Mouse (Mus musculus): ENCODE data around the gene Ank2.

GRCm38 (mm10) chr3:126944838-126945237 is 554.3 kb downstream of the Ank2 start:
- TF ChIP-seq CTCF (IDR thresholded peaks at IDR 0.05; ENCODE audit: borderline replicate concordance, control insufficient read depth, extremely low read depth, insufficient read depth, low read length, poor library complexity) (no peak), POLR2A (IDR thresholded peaks at IDR 0.05; ENCODE audit: control insufficient read depth, extremely low read depth, insufficient read depth, low read length, poor library complexity) (no peak)

Data from thymus, adult 2 months (tissue).